Mouse (Mus musculus) liver, postnatal 0 days (tissue): ENCODE measurements around the gene Arhgap28.

ENCODE experiments used
- CTCF ChIP-seq: sonication (generic); IDR thresholded peaks from 2 replicates; pipeline ENCODE4 v1.5.1; 2016; ENCODE audit warnings: antibody characterized with exemption, low read depth
- EP300 ChIP-seq: IDR thresholded peaks from 2 replicates; pipeline ENCODE4 v1.6.1; 2016; ENCODE audit warnings: antibody characterized with exemption, low read depth, mild to moderate bottlenecking

DNA sequence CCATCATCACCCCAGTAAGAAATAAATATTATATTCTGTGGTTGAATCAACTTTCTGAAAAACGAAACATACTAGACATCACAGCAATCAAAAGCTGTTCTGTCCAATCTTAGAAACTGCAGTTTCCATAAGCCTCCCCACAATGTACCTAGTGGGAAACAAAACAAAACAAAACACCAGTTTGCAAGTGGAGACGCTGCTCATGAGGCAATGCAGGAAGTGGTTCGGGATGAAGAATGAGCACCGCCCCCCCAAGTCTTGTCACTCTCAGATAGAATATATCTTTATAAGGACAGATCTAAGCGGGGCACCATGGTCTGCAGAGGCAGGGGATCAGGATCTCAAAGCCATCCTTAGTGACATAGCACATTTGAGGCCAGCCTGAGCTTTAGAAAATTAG, 117.6 kb downstream of the Arhgap28 start:
- TF ChIP-seq EP300: no peak
- no peak for TF ChIP-seq CTCF
